Comparison of ENCODE assay signal across 8 mouse cellular contexts in genomic region chr12:17689931-17690563, GRCm38 (mm10). TPM values are rescaled to one million over a fixed set of nuclear protein-coding genes. Genes with fewer than 3 reads are reported as not detected.
DNase-seq lines count a peak whose midpoint lies in the region; ATAC-seq lines count a peak whose summit lies in the region.

No protein-coding gene starts in this region.

- no peak for DNase-seq in kidney, postnatal 14 days
- no peak for DNase-seq in layer of hippocampus, postnatal 36 days
- DNase-seq in testis, postnatal 14 days (ENCODE audit: low spot score): no peak

- no peaks in the 10 kb centered on the region for H3K27me3 ChIP-seq in kidney, embryonic 16.5 days (ENCODE audit: insufficient read depth, low read length)
- H3K27me3 ChIP-seq in forebrain, embryonic 15.5 days: no peaks in the 10 kb centered on the region
- H3K27me3 ChIP-seq in liver, embryonic 15.5 days: peaks cover 30% of the 10 kb centered on the region
- no peaks in the 10 kb centered on the region for H3K27me3 ChIP-seq in stomach, embryonic 16.5 days (ENCODE audit: control insufficient read depth, insufficient read depth, low read length)

- H3K4me3 ChIP-seq in kidney, embryonic 16.5 days (ENCODE audit: low read length): peak overlapping the region; percentile 80
- peak overlapping the region; percentile 70 for H3K4me3 ChIP-seq in forebrain, embryonic 15.5 days
- peak overlapping the region; percentile 69 for H3K4me3 ChIP-seq in liver, embryonic 15.5 days (replicated peaks)
- peak overlapping the region; percentile 63 for H3K4me3 ChIP-seq in stomach, embryonic 16.5 days (replicated peaks; ENCODE audit: low read length)

- H3K9ac ChIP-seq in kidney, embryonic 16.5 days (replicated peaks; ENCODE audit: low read length): peak overlapping the region; percentile 88
- H3K9ac ChIP-seq in forebrain, embryonic 15.5 days (replicated peaks): peak overlapping the region; percentile 68; the same call in 1 of the 2 replicates
- 0 out of 2 replicates have a peak overlapping the region, but pooled peaks have one; percentile 32 for H3K9ac ChIP-seq in liver, embryonic 15.5 days
- peak overlapping the region; percentile 76 for H3K9ac ChIP-seq in stomach, embryonic 16.5 days (ENCODE audit: low read length)

- 12% methylated on average over 17 of the region's 20 CpGs for WGBS in kidney, embryonic 16.5 days
- WGBS in forebrain, embryonic 15.5 days: 16% methylated on average over 15 of the region's 20 CpGs
- 8% methylated on average over 20 of the region's 20 CpGs for WGBS in liver, embryonic 15.5 days (ENCODE audit: insufficient replicate concordance)
- 14% methylated on average over 15 of the region's 20 CpGs for WGBS in stomach, embryonic 16.5 days

- no peaks in the 10 kb centered on the region for H3K9me3 ChIP-seq in kidney, embryonic 16.5 days (ENCODE audit: low read length)
- no peaks in the 10 kb centered on the region for H3K9me3 ChIP-seq in forebrain, embryonic 15.5 days
- no peaks in the 10 kb centered on the region for H3K9me3 ChIP-seq in liver, embryonic 15.5 days (replicated peaks)
- no peaks in the 10 kb centered on the region for H3K9me3 ChIP-seq in stomach, embryonic 16.5 days (replicated peaks; ENCODE audit: control insufficient read depth, low read length)

- H3K36me3 ChIP-seq in kidney, embryonic 16.5 days (ENCODE audit: insufficient read depth, low read length): no peaks in the 10 kb centered on the region
- H3K36me3 ChIP-seq in forebrain, embryonic 15.5 days: no peaks in the 10 kb centered on the region
- no peaks in the 10 kb centered on the region for H3K36me3 ChIP-seq in liver, embryonic 15.5 days (replicated peaks)
- no peaks in the 10 kb centered on the region for H3K36me3 ChIP-seq in stomach, embryonic 16.5 days (ENCODE audit: control insufficient read depth, insufficient read depth, low read length)

- H3K4me1 ChIP-seq in kidney, embryonic 16.5 days (ENCODE audit: insufficient read depth, low read length): peaks cover 33% of the 10 kb centered on the region
- peaks cover 25% of the 10 kb centered on the region for H3K4me1 ChIP-seq in forebrain, embryonic 15.5 days
- H3K4me1 ChIP-seq in liver, embryonic 15.5 days (replicated peaks): peaks cover 47% of the 10 kb centered on the region
- H3K4me1 ChIP-seq in stomach, embryonic 16.5 days (ENCODE audit: control insufficient read depth, insufficient read depth, low read length): peaks cover 23% of the 10 kb centered on the region

- peak overlapping the region; percentile 75 for H3K27ac ChIP-seq in kidney, embryonic 16.5 days (ENCODE audit: low read length)
- H3K27ac ChIP-seq in forebrain, embryonic 15.5 days (replicated peaks): no peak overlapping the region
- H3K27ac ChIP-seq in liver, embryonic 15.5 days (replicated peaks): peak overlapping the region; percentile 70
- H3K27ac ChIP-seq in stomach, embryonic 16.5 days (ENCODE audit: low read length): peak overlapping the region; percentile 65

- peak overlapping the region; percentile 73 for H3K4me2 ChIP-seq in kidney, embryonic 16.5 days (replicated peaks; ENCODE audit: low read depth, low read length)
- H3K4me2 ChIP-seq in forebrain, embryonic 15.5 days (replicated peaks): peak overlapping the region; percentile 92
- peak overlapping the region; percentile 86 for H3K4me2 ChIP-seq in liver, embryonic 15.5 days
- H3K4me2 ChIP-seq in stomach, embryonic 16.5 days (ENCODE audit: low read depth, low read length): peak overlapping the region; percentile 91

- peak; percentile 87 for ATAC-seq in kidney, embryonic 16.5 days (ENCODE audit: low FRiP score, low TSS enrichment)
- ATAC-seq in activated CD4-positive, CD25-positive, alpha-beta regulatory T cell, adult 4 months: peak; percentile 33
- ATAC-seq in forebrain, embryonic 15.5 days (replicated peaks): peak; percentile 60
- ATAC-seq in liver, embryonic 15.5 days (ENCODE audit: insufficient read depth): peak; percentile 85
- ATAC-seq in stomach, embryonic 16.5 days (ENCODE audit: insufficient read depth, low FRiP score): peak; percentile 86

RNA-seq across cellular contexts. Expression of gene Hpcal1, which starts 0.6 kb away (rescaled TPM):
- 59.3 and 62.0 TPM in 2 replicates for polyA plus RNA-seq in kidney, embryonic 16.5 days (2015; fragmentation: Nextera tagmentation; extraction: Ambion mirVana)
- polyA plus RNA-seq in activated CD4-positive, CD25-positive, alpha-beta regulatory T cell, adult 4 months (2017; shearing (Covaris generic)): 10 to 100 TPM; 59.7 to 63.6 TPM
- polyA plus RNA-seq in forebrain, embryonic 15.5 days (2015; fragmentation: Nextera tagmentation; extraction: Ambion mirVana): 30.5 and 36.1 TPM in 2 replicates
- polyA plus RNA-seq in liver, embryonic 15.5 days (2015; fragmentation: Nextera tagmentation; extraction: Ambion mirVana): 20.3 and 22.2 TPM in 2 replicates
- 64.1 and 72.2 TPM in 2 replicates for polyA plus RNA-seq in stomach, embryonic 16.5 days (2015; fragmentation: Nextera tagmentation; extraction: Ambion mirVana)
- 10 to 100 TPM; 59.3 to 61.3 TPM for total RNA-seq in layer of hippocampus, postnatal 36 days (2021)

Comparison
In these comparisons a context has a peak if more than half of its experiments do, and no peak if none do; other contexts are left out.
1. ATAC-seq: peak in every context shown above with its lines; median percentile 87 in kidney, embryonic 16.5 days; 86 in stomach, embryonic 16.5 days; 85 in liver, embryonic 15.5 days; 60 in forebrain, embryonic 15.5 days; 33 in activated CD4-positive, CD25-positive, alpha-beta regulatory T cell, adult 4 months.
2. H3K9ac ChIP-seq: peak in every context shown above with its lines; median percentile 88 in kidney, embryonic 16.5 days; 76 in stomach, embryonic 16.5 days; 68 in forebrain, embryonic 15.5 days; 32 in liver, embryonic 15.5 days.